Mouse (Mus musculus) lung, postnatal 0 days (tissue): ENCODE measurements at regions not wholly inside any gene's neighbourhood (a gene's known extent, or its start where the extent isn't known, plus 50 kb on each side); places are given as distances from the start of the nearest gene placed in this dataset.

Experiments
- CTCF ChIP-seq: IDR thresholded peaks from 2 replicates; pipeline ENCODE4 v1.5.1; 2016; ENCODE audit warnings: antibody characterized with exemption, mild to moderate bottlenecking
- EP300 ChIP-seq: IDR thresholded peaks from 2 replicates; pipeline ENCODE4 v1.6.1; 2016; ENCODE audit warnings: antibody characterized with exemption, mild to moderate bottlenecking, control low read depth

DNA sequence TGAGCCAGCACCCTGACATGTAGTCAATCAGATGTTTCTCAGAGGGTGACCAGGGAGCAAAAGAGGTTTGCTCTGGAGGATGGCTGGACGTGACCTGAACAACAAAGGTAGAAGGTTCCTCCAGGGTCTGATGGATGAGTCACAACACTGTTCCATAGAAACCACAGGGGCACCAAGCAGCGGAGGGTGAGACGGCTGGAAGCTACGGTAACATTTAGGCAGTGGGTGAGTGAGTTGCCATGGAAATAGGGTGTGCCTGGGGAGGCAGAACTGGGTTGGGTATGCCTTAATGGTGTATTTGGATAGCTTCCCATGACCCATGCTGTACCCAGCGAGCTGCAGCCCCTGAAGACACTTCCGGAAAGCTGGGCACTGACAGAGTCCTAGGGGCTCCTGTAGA is 205.3 kb downstream of the 3110018I06Rik start:
- TF ChIP-seq EP300, result no peak
- no peak for TF ChIP-seq CTCF
